Mouse (Mus musculus) urinary bladder, adult 18-20 months (tissue): ENCODE measurements around the gene Wdr41.

Experiments
- DNase-seq, 2 experiments: peaks; one replicate each; pipeline ENCODE4 v3.0.0; 2022; ENCODE audit warnings: low spot score in 2 of 2, mixed read lengths in 2 of 2

Gene Wdr41

DNA sequence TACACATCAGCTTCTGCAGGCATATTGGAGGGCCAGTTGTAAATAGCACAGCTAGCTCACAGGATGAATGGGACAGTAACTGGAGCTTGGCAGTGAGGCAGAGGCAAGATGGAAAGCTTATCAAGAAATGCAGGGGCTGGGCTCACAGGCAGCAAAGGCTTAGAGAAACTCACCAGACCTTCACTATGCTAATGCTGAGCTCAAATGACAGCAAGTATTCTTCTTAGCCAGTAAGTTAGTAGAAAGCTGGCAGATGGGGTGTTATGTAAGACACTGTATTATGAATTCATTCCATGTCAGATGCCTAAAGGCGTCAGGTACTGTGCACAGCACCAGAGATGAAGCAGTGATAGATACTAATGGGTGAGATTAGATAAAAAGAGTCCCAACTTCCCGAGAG is 58.6 kb downstream of the Wdr41 start:
- no peak for DNase-seq

DNA sequence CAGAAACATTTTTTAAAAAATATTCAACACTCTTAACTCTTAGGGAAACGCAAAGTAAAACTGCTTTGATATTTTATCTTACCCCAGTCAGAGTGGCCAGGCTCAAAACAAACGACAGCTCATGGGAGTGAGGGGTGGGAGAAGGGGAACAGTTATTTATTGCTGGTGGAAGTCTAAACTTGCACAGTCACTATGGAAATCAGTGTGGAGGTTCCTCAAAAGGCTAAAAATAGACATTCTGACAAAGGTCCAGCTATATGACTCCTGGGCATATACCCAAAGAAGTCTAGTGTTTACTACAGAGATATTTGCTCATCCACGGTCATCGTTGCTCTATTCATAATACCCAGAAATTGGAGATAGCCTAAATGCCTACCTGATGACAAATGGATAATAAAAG is 62.1 kb downstream of the Wdr41 start:
- no peak for DNase-seq

DNA sequence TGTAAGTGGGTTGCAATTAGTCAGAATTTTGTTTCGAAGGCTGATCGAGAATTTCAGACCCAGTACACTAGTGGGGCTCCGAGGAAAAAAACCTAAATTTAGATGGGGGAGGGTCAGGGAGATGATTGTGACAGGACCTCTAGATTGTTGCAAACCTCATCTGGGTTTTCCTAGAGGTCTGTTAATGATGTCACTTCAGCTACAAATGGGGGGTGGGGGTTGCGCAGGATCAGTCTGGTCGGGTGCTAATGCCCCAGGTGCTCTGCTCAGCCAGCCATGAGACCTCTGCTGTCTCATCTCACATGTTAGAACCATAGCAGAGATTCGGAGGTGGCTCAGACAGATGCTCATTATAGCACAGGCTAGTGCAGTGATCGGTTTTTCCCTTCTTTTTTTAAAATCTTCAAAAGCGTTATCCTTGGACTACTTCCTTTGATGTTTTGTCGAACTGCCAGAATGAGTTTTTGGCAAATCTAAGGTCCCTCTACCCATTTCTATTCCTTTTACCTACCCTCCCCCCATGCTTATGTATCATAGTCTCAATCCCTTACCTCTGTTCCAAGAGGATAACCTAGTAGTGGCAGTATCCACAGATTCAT is 64.1 kb downstream of the Wdr41 start:
- DNase-seq: no peak

DNA sequence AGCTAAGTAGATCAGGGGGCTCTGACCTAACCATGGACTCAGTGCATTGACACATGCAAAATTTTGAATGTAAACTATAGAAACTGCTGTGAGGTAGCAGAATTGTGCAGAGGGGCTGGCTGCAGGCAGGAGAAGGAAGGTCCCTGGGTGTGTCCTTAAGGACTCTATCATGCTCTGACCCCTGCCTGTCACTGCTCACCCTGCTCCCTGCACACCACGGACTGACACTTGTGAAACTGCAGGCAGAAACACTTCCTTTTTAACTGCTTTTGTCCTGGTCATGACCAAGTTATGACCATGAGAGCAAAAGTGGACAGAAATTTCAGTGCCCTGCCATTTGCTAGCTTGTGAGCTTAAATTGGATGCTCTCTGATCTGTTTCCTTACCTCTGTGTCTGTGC is 68.0 kb downstream of the Wdr41 start:
- no peak for DNase-seq

DNA sequence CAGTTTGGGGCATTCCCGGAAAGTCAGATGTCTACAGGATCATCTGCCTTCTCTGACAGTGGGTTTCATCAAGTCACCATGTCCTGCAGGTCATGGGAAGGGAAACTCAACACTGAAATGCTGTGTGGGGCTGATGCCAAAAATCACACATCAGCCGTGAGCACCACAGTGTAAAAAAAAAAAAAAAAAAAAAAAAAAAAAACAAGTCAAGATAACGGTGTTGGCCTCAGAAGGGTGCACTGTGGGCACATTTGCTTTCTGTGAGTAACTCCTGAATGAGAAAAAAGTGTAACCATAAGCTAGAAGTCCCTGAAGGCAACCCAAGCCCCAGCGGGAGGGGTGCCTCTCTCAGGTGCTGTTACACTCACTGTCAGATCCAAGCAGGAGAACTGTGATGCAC is 74.3 kb downstream of the Wdr41 start:
- DNase-seq: no peak

DNA sequence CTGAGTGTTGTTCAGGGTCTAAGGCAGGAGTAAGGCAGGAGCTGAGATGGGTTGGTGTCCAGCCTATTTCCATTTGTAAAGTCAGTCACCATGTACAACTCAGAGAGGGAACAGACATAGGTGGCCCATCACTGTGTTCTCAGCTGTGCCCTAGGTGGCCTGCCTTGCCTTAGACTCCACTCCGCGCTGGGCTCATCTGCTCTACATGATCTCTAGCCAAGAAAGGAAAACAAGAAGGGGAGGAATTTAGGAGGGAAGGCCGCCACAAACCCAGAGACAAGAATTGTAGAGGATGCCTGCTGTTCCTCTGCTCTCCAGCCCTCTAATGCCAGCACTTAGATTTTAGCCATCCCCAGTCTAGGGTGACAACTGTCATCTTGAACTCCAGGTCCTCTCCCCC is 76.3 kb downstream of the Wdr41 start:
- no peak for DNase-seq

DNA sequence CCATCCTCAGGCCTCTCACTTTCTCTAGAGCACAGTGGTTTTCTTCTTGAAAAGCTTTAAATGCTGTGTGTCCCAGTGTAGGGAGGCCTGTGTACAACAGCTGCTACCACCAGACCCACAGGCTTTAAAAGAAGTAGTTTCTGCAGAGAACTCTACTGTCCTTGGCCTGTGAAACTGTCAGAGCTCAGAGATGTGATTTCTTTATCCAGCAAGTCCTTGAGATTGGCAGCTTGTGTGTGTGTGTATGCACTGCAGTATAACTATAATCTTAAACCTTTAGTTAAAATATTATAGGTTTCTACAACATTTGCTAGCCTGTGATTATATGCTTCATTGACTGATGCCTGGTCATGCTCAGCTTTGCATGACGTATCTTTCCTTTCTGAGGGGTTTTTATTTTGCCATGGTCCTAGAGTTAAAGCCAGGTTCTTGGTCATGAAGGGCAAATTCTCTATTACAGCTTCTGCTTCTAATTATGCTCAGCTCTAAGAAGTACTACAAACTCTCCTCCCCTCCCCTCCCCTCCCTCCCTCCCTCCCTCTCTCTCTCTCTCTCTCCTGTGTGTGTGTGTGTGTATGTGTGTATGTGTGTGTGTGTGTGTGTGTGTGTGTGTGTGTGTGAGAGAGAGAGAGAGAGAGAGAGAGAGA is 79.7 kb downstream of the Wdr41 start:
- no peak for DNase-seq

DNA sequence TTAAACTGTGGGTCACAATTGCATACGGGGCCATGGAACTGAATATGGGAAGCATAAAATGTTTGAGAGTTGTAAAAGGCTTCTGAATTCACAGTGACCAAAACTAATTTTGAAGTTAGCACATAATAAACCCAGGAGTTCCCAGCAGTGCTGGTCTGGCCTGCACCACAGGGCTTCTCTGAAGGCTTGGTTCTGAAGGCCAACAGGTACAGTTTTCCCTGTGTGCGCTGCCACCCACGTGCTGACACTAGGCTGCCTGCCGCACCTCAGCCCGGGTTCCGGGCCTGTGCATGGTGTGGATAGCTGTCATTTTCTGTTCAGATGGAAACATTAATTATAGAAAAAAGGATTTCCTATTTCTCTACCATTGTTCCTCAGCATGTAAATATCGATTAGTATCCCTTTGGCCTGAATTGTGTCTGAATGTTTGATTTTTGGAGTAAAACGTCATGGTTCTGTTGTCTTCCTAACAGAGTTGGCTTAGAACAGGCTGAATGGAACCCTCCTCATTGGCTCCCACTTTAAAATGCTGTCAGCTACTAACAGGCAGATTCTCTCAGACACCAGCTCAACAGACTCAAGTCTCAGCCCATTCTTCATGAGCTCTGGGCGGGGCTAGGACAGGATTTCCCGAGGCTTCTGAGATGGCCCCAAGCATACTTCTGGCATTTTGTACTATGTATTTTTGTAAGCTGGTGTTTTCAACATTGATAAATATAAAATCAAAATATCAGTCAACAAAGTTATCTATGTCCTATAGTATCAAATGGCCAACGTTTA is 80.5 kb downstream of the Wdr41 start:
- DNase-seq: no peak

DNA sequence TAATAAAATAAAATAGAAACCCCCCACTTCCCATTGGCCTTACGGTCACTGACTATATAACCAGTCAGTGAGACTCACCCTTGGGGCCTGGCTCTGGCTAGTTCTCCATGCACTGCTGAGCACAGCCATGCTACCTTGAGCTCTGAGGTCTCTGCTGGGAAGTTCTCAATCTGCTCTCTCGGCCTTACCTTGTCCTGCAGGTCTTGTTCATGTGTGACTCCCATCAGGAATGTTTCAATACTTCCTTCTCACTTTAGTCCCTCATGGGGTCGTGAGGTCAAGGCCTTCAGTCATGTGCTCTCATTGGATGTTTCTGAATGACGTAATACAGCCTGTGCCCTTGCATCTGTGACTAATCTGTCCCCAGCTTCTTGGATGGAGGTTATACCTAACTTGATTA is 82.7 kb downstream of the Wdr41 start:
- no peak for DNase-seq

DNA sequence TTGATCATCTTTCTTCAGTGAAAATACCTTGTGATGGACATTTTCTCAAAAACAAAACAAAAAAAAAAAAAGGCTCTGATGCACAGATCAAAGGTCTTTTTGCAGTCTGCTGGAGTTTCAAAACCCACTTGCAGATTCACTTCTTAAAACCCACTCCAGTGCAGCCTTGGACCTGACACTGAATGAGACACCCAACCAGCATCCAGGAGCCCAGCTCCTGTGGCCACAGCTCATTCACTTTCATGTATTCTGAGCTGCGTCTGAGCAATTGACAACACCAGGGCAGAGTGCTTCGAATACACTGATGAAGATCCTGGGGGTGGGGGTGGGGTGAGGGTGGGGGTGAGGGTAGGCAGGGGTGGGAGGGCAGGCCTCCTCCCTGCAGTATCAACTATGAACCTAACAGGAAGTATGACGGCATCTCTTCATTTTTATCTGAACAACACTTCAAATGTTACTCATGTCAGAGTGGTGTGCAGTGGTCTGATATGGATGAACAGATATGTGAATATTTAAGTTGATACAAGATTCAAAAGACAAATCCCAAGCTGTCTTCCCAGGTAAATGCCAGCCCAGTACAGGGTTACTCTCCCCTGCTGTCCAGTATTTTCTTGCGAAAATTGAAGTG is 87.4 kb downstream of the Wdr41 start:
- no peak for DNase-seq

DNA sequence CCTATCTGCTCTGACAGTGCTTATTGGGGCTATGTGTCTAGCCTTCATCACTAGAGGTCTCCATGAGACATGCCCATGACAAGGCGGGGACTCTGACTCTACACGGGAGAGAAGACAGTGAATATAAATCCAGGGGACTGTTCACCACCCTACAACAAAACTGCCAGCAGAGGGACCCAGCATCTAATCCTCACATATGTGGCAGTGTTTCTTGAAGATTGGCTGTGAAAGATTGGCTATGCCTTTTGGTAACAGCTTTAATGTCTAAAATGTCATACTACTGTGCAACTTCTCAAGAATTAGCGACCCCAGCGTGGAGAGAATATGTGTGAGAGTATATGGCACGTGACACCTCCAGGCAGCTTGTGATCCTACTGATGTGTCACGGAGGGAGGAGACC is 91.7 kb downstream of the Wdr41 start:
- no peak for DNase-seq

DNA sequence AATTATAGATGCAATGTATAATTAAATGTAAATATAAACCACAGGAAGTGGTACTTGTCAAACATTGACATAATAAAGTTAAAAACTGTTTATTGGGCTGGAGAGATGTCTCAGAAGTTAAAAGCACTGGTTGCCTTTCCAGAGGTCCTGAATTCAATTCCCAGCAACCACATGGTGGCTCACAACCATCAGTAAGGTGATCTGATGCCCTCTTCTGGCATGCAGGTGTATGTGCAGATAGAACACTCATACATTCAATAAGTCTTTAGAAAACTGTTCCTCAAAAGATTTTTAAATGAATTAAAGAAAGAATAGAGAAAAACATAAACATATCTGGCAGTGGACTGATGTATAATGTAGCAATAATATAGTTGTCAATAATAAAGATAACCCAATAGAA is 94.1 kb downstream of the Wdr41 start:
- no peak for DNase-seq
